Mouse (Mus musculus): Measurements from ENCODE around the gene Cmip. TPM values are rescaled to one million over a fixed set of nuclear protein-coding genes. Genes with fewer than 3 reads are reported as not detected.
A peak's percentile ranks its signal among the peaks of the same experiment; 100 is the strongest.

Cmip gene
- total RNA-seq, 2 experiments from 2014 or later: 299 to 317 TPM

GRCm38 (mm10) chr8:117373001-117373428 lies 116.2 kb downstream of the Cmip start:
- no peak for DNase-seq (ENCODE audit: low spot score in 2 of 2)

- DNase-seq (ENCODE audit: low spot score in 2 of 2): no peak
Observed at GRCm38 (mm10) chr8:117374087-117374486, 117.2 kb downstream of the Cmip start.

- DNase-seq (ENCODE audit: low spot score in 2 of 2): no peak
Observed at GRCm38 (mm10) chr8:117376997-117377396, 120.1 kb downstream of the Cmip start.

- peak; percentile 48 to 52 for DNase-seq (ENCODE audit: low spot score in 2 of 2)
Observed at GRCm38 (mm10) chr8:117378625-117379024, 121.8 kb downstream of the Cmip start.

- peak; percentile 84 to 90 for DNase-seq (ENCODE audit: low spot score in 2 of 2)
Observed at GRCm38 (mm10) chr8:117379131-117379530, 122.3 kb downstream of the Cmip start.

- peak; percentile 51 to 60 for DNase-seq (ENCODE audit: low spot score in 2 of 2)
Observed at GRCm38 (mm10) chr8:117380796-117381195, 123.9 kb downstream of the Cmip start.

- DNase-seq (ENCODE audit: low spot score in 2 of 2): peak in 1 of 2 experiments; percentile 62
Observed at GRCm38 (mm10) chr8:117386142-117386541, 129.3 kb downstream of the Cmip start.

- no peak for DNase-seq (ENCODE audit: low spot score in 2 of 2)
Observed at GRCm38 (mm10) chr8:117387642-117388041, 130.8 kb downstream of the Cmip start.

- DNase-seq (ENCODE audit: low spot score in 2 of 2): no peak
Observed at GRCm38 (mm10) chr8:117388370-117388769, 131.5 kb downstream of the Cmip start.

GRCm38 (mm10) chr8:117393853-117394252 lies 137.0 kb downstream of the Cmip start:
- DNase-seq (ENCODE audit: low spot score in 2 of 2): no peak

GRCm38 (mm10) chr8:117395055-117395454 lies 138.2 kb downstream of the Cmip start:
- peak; percentile 77 to 83 for DNase-seq (ENCODE audit: low spot score in 2 of 2)

- no peak for DNase-seq (ENCODE audit: low spot score in 2 of 2)
Observed at GRCm38 (mm10) chr8:117396884-117397283, 140.0 kb downstream of the Cmip start.

GRCm38 (mm10) chr8:117397751-117398150 lies 140.9 kb downstream of the Cmip start:
- peak; percentile 54 to 59 for DNase-seq (ENCODE audit: low spot score in 2 of 2)

GRCm38 (mm10) chr8:117399229-117399628 lies 142.4 kb downstream of the Cmip start:
- DNase-seq (ENCODE audit: low spot score in 2 of 2): no peak

- DNase-seq (ENCODE audit: low spot score in 2 of 2): no peak
Observed at GRCm38 (mm10) chr8:117400820-117401219, 144.0 kb downstream of the Cmip start.

GRCm38 (mm10) chr8:117401880-117402279 lies 145.0 kb downstream of the Cmip start:
- DNase-seq (ENCODE audit: low spot score in 2 of 2): no peak

- DNase-seq (ENCODE audit: low spot score in 2 of 2): no peak
Observed at GRCm38 (mm10) chr8:117402911-117403704, 146.2 kb downstream of the Cmip start.

- DNase-seq (ENCODE audit: low spot score in 2 of 2): peak in 1 of 2 experiments; percentile 34
Observed at GRCm38 (mm10) chr8:117403705-117404476, 147.0 kb downstream of the Cmip start.

- DNase-seq (ENCODE audit: low spot score in 2 of 2): no peak
Observed at GRCm38 (mm10) chr8:117406081-117406480, 149.2 kb downstream of the Cmip start.

- DNase-seq (ENCODE audit: low spot score in 2 of 2): no peak
Observed at GRCm38 (mm10) chr8:117408634-117409033, 151.8 kb downstream of the Cmip start.

- DNase-seq (ENCODE audit: low spot score in 2 of 2): no peak
Observed at GRCm38 (mm10) chr8:117409056-117409455, 152.2 kb downstream of the Cmip start.

GRCm38 (mm10) chr8:117410391-117410790 lies 153.5 kb downstream of the Cmip start:
- DNase-seq (ENCODE audit: low spot score in 2 of 2): no peak
